Mouse (Mus musculus) midbrain, embryonic 11.5 days (tissue): ENCODE data around the gene Btg2. TPM values are rescaled to one million over a fixed set of nuclear protein-coding genes. Genes with fewer than 3 reads are reported as not detected.

Experiments used
- ATAC-seq: fragments of 200-750 bp; cut with Nextera tagmentation; 2 replicates; pipeline ENCODE4 v1.8.0; 2017; ENCODE audit warnings: moderate TSS enrichment, moderate library complexity; ENCODE audit not compliant: low FRiP score
- DNase-seq: peaks from one replicate; pipeline ENCODE4 v3.0.0; 2015; ENCODE audit warnings: low spot score; ENCODE audit errors: missing footprints
- H3K27ac ChIP-seq: fragments of 300-500 bp; sonication (generic); 2 replicates; pipeline ENCODE4 v1.5.1; 2014; ENCODE audit warnings: low read depth, low read length
- H3K27me3 ChIP-seq: fragments of 300-500 bp; sonication (generic); 2 replicates; pipeline ENCODE4 v1.6.1; 2014; ENCODE audit warnings: mild to moderate bottlenecking, low read length, moderate library complexity, mixed read lengths; ENCODE audit not compliant: control insufficient read depth, insufficient read depth
- H3K36me3 ChIP-seq: fragments of 300-500 bp; sonication (generic); 2 replicates; pipeline ENCODE4 v1.6.1; 2014; ENCODE audit warnings: mild to moderate bottlenecking, low read length, moderate library complexity, mixed read lengths; ENCODE audit not compliant: control insufficient read depth, insufficient read depth
- H3K4me1 ChIP-seq: fragments of 300-500 bp; sonication (generic); 2 replicates; pipeline ENCODE4 v1.6.1; 2014; ENCODE audit warnings: low read length; ENCODE audit not compliant: control insufficient read depth, insufficient read depth
- H3K4me2 ChIP-seq: fragments of 300-500 bp; sonication (generic); 2 replicates; pipeline ENCODE4 v1.6.1; 2014; ENCODE audit warnings: mild to moderate bottlenecking, moderate library complexity
- H3K4me3 ChIP-seq: fragments of 300-500 bp; sonication (generic); 2 replicates; pipeline ENCODE4 v1.5.1; 2014; ENCODE audit warnings: low read depth, low read length
- H3K9ac ChIP-seq: fragments of 300-500 bp; sonication (generic); 2 replicates; pipeline ENCODE4 v1.6.1; 2014; ENCODE audit warnings: low read length
- H3K9me3 ChIP-seq: fragments of 300-500 bp; sonication (generic); 2 replicates; pipeline ENCODE4 v1.6.1; 2016; ENCODE audit warnings: low read length; ENCODE audit not compliant: control insufficient read depth
- WGBS: fragments of 180-500 bp; shearing (Covaris S2); extraction: QIAGEN DNeasy Blood & Tissue Kit; methylation state at CpG from one replicate; pipeline ENCODE4 v1.1.7; 2014; 5-methylcytosine and 5-hydroxymethylcytosine counted together
- polyA plus RNA-seq: library from polyadenylated mRNA; unstranded; fragments of >200 nt; fragmentation: Nextera tagmentation; extraction: Ambion mirVana; gene quantifications from 2 replicates; pipeline ENCODE4 v1.2.1, GENCODE M21; 2014

Gene Btg2
- polyA plus RNA-seq, 1 experiment from 2014 or later: 153 TPM

GRCm38 (mm10) chr1:134110449-134110848 is 31.5 kb upstream of the Btg2 start:
- DNase-seq (peak; percentile 45), ATAC-seq (no peak)
- H3K9me3 ChIP-seq: no peaks in the 10 kb centered on the region
- 91% methylated on average over 5 of the region's 5 CpGs for WGBS
- no peak overlapping the region for H3K4me2 ChIP-seq
- no peak overlapping the region for H3K9ac ChIP-seq
- H3K27ac ChIP-seq: no peak overlapping the region
- no peaks in the 10 kb centered on the region for H3K27me3 ChIP-seq
- H3K36me3 ChIP-seq: no peaks in the 10 kb centered on the region
- H3K4me1 ChIP-seq: no peaks in the 10 kb centered on the region
- H3K4me3 ChIP-seq: no peak overlapping the region

GRCm38 (mm10) chr1:134110015-134110414 is 31.1 kb upstream of the Btg2 start:
- no peak overlapping the region for H3K4me3 ChIP-seq
- ATAC-seq (0 out of 2 replicates have a peak, but pooled peaks have one; percentile 38), DNase-seq (peak; percentile 74)
- H3K4me2 ChIP-seq: no peak overlapping the region
- H3K9ac ChIP-seq: no peak overlapping the region
- no peak overlapping the region for H3K27ac ChIP-seq
- H3K36me3 ChIP-seq: no peaks in the 10 kb centered on the region
- H3K9me3 ChIP-seq: no peaks in the 10 kb centered on the region
- WGBS: 90% methylated on average over 3 of the region's 3 CpGs
- no peaks in the 10 kb centered on the region for H3K27me3 ChIP-seq
- no peaks in the 10 kb centered on the region for H3K4me1 ChIP-seq

GRCm38 (mm10) chr1:134107777-134108176 is 28.9 kb upstream of the Btg2 start:
- no peaks in the 10 kb centered on the region for H3K4me1 ChIP-seq
- no peaks in the 10 kb centered on the region for H3K9me3 ChIP-seq
- H3K9ac ChIP-seq: no peak overlapping the region
- H3K27ac ChIP-seq: no peak overlapping the region
- H3K27me3 ChIP-seq: no peaks in the 10 kb centered on the region
- H3K4me2 ChIP-seq: no peak overlapping the region
- H3K4me3 ChIP-seq: no peak overlapping the region
- ATAC-seq (no peak), DNase-seq (peak; percentile 54)
- WGBS: 87% methylated on average over 7 of the region's 7 CpGs
- H3K36me3 ChIP-seq: no peaks in the 10 kb centered on the region

- Histone ChIP-seq H3K4me3 (no peak overlapping the region), H3K9ac (no peak overlapping the region), H3K27ac (no peak overlapping the region), H3K27me3 (no peaks in the 10 kb centered on the region), H3K9me3 (no peaks in the 10 kb centered on the region), H3K4me1 (no peaks in the 10 kb centered on the region), H3K36me3 (no peaks in the 10 kb centered on the region), H3K4me2 (no peak overlapping the region)
- ATAC-seq (peak; percentile 41; the same call in 1 of the 2 replicates), DNase-seq (peak; percentile 94)
- 9% methylated on average over 5 of the region's 5 CpGs for WGBS
These were observed 27.8 kb upstream of the Btg2 start for GRCm38 (mm10) chr1:134106719-134107118.

- no peak overlapping the region for H3K4me3 ChIP-seq
- no peaks in the 10 kb centered on the region for H3K4me1 ChIP-seq
- DNase-seq (no peak), ATAC-seq (no peak)
- no peaks in the 10 kb centered on the region for H3K9me3 ChIP-seq
- H3K27ac ChIP-seq: no peak overlapping the region
- H3K9ac ChIP-seq: no peak overlapping the region
- WGBS: 50% methylated on average over 3 of the region's 3 CpGs
- H3K36me3 ChIP-seq: no peaks in the 10 kb centered on the region
- H3K27me3 ChIP-seq: no peaks in the 10 kb centered on the region
- H3K4me2 ChIP-seq: no peak overlapping the region
These were observed 27.0 kb upstream of the Btg2 start for GRCm38 (mm10) chr1:134105764-134106430.

- Histone ChIP-seq H3K4me2 (no peak overlapping the region), H3K27ac (no peak overlapping the region)
These were observed 26.3 kb upstream of the Btg2 start for GRCm38 (mm10) chr1:134105043-134105763.

GRCm38 (mm10) chr1:134103861-134104260 is 24.9 kb upstream of the Btg2 start:
- Histone ChIP-seq H3K27me3 (no peaks in the 10 kb centered on the region), H3K36me3 (no peaks in the 10 kb centered on the region), H3K9me3 (no peaks in the 10 kb centered on the region), H3K4me2 (no peak overlapping the region), H3K4me3 (no peak overlapping the region), H3K4me1 (peaks cover 4% of the 10 kb centered on the region), H3K9ac (no peak overlapping the region), H3K27ac (no peak overlapping the region)
- WGBS: 70% methylated on average over 5 of the region's 5 CpGs
- DNase-seq: no peak
- ATAC-seq: no peak

More at GRCm38 (mm10) chr1:134105043-134105763, 26.3 kb upstream of the Btg2 start:
- no peaks in the 10 kb centered on the region for H3K4me1 ChIP-seq
- H3K36me3 ChIP-seq: no peaks in the 10 kb centered on the region
- DNase-seq: no peak
- H3K9ac ChIP-seq: no peak overlapping the region
- no peaks in the 10 kb centered on the region for H3K9me3 ChIP-seq
- 80% methylated on average over 10 of the region's 11 CpGs for WGBS
- no peaks in the 10 kb centered on the region for H3K27me3 ChIP-seq
- no peak overlapping the region for H3K4me3 ChIP-seq
- no peak for ATAC-seq

GRCm38 (mm10) chr1:134101593-134101992 is 22.7 kb upstream of the Btg2 start:
- ATAC-seq: no peak
- Histone ChIP-seq H3K9me3 (no peaks in the 10 kb centered on the region), H3K27ac (no peak overlapping the region), H3K27me3 (no peaks in the 10 kb centered on the region), H3K4me2 (no peak overlapping the region), H3K4me1 (peaks cover 12% of the 10 kb centered on the region), H3K9ac (no peak overlapping the region), H3K4me3 (no peak overlapping the region), H3K36me3 (no peaks in the 10 kb centered on the region)
- 72% methylated on average over 3 of the region's 3 CpGs for WGBS
- DNase-seq: no peak

- Histone ChIP-seq H3K9ac (no peak overlapping the region), H3K4me1 (peaks cover 14% of the 10 kb centered on the region), H3K9me3 (no peaks in the 10 kb centered on the region), H3K4me2 (no peak overlapping the region), H3K27me3 (no peaks in the 10 kb centered on the region), H3K36me3 (no peaks in the 10 kb centered on the region), H3K27ac (no peak overlapping the region), H3K4me3 (no peak overlapping the region)
- DNase-seq (no peak), ATAC-seq (no peak)
- WGBS: 85% methylated on average over 4 of the region's 4 CpGs
These were observed 22.0 kb upstream of the Btg2 start for GRCm38 (mm10) chr1:134100928-134101327.
